Mouse (Mus musculus): ENCODE data around the gene Pik3r4. TPM values are rescaled to one million over a fixed set of nuclear protein-coding genes. Genes with fewer than 3 reads are reported as not detected.

Pik3r4 gene
- polyA plus RNA-seq, 1 experiment = 10.9 TPM

DNA sequence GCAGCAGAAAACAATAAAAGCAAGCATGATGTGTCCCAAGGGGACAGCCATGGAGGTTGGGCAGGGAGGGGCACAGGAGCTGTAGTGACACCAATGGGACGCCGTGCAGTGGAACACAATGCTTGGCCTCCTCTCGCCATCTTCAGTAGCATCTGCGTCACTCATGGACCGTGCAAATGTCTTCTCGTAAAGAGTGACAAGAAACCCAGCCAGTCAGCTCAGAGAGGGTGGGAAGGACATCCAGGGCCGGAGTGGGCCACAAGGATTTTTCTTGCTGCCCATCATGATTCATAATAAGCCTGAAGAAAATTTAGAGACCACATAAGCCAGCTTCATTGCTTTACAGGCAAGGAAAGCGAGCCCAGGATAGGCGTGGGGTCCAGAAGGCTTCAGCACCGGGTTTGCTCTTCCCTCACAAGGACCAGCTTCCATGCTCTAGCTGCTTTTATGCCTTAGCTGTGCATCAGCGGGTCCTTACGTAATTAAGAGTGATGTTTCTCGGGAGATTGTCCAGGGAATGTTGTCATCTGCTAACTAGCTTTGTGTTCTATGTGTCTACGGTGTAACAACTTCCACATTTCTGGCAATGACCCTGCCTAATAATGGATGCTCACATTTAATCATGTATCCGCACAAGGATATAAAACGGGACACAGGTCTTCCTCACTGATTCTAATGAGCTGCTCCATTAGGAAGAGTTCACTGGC, 61.6 kb downstream of the Pik3r4 start:
- Histone ChIP-seq H3K4me3 (no peak overlapping the region), H3ac (ENCODE audit: control insufficient read depth, insufficient read length) (no peak overlapping the region), H3K27me3 (ENCODE audit: control insufficient read depth, insufficient read depth, insufficient read length) (no peaks in the 10 kb centered on the region), H3K36me3 (ENCODE audit: control insufficient read depth, insufficient read depth) (no peaks in the 10 kb centered on the region), H3K79me2 (ENCODE audit: control insufficient read depth, insufficient read depth) (no peaks in the 10 kb centered on the region), H3K4me2 (ENCODE audit: low read depth) (no peak overlapping the region)
- TF ChIP-seq REST (IDR thresholded peaks at IDR 0.05; ENCODE audit: insufficient read depth, insufficient read length) (no peak), MYOG (IDR thresholded peaks at IDR 0.05; ENCODE audit: control insufficient read depth in 1 of 3, insufficient read depth in 1 of 3, insufficient read length in 2 of 3, low read depth in 2 of 3) (no peak), TCF3 (IDR thresholded peaks at IDR 0.05; ENCODE audit: insufficient read length, low read depth) (no peak), MAX (IDR thresholded peaks at IDR 0.05; ENCODE audit: low read depth) (no peak), SRF (IDR thresholded peaks at IDR 0.05; ENCODE audit: control insufficient read depth, insufficient read length, low read depth) (no peak), E2F4 (IDR thresholded peaks at IDR 0.05; ENCODE audit: insufficient read depth) (no peak), CEBPB (IDR thresholded peaks at IDR 0.05; ENCODE audit: insufficient read depth, poor library complexity, severe bottlenecking) (no peak), USF1 (IDR thresholded peaks at IDR 0.05; ENCODE audit: low read depth) (no peak)

DNA sequence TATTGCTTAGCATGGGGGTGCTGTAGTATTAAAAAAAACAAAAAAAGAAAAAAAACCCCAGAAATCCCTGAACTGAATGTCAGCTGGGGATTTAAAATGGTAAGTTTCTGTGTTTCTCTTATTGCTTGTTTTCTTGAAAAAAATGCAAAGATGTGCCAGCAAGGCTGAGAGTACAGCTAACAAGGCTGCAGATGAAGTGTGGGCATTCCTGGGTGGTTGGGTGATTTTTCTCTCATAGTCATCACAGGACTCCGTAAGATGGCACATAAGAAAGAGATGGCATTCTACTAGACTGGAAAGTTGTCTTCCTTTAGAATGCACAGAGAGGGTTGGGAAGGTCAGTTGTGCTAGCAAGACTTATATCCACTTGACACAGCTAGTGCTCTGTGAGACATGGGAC, 62.2 kb downstream of the Pik3r4 start:
- TF ChIP-seq SRF (IDR thresholded peaks at IDR 0.05; ENCODE audit: control insufficient read depth, insufficient read length, low read depth) (no peak), TCF12 (IDR thresholded peaks at IDR 0.05; ENCODE audit: insufficient read depth, poor library complexity, severe bottlenecking) (no peak), POLR2AphosphoS2 (IDR thresholded peaks at IDR 0.05; ENCODE audit: insufficient read length, low read depth) (no peak), TCF3 (IDR thresholded peaks at IDR 0.05; ENCODE audit: insufficient read length, low read depth) (no peak), MYOD1 (IDR thresholded peaks at IDR 0.05; ENCODE audit: control insufficient read depth in 1 of 3, insufficient read length in 2 of 3, low read depth in 2 of 3) (no peak), USF1 (IDR thresholded peaks at IDR 0.05; ENCODE audit: low read depth) (no peak), CEBPB (IDR thresholded peaks at IDR 0.05; ENCODE audit: insufficient read depth, poor library complexity, severe bottlenecking) (no peak), POLR2A (IDR thresholded peaks at IDR 0.05; ENCODE audit: insufficient read length, low read depth) (no peak), MYOG (IDR thresholded peaks at IDR 0.05; ENCODE audit: control insufficient read depth in 1 of 3, insufficient read depth in 1 of 3, insufficient read length in 2 of 3, low read depth in 2 of 3) (no peak), E2F4 (IDR thresholded peaks at IDR 0.05; ENCODE audit: insufficient read depth) (no peak), REST (IDR thresholded peaks at IDR 0.05; ENCODE audit: insufficient read depth, insufficient read length) (no peak), MAX (IDR thresholded peaks at IDR 0.05; ENCODE audit: low read depth) (no peak)
- H3K27me3 ChIP-seq (ENCODE audit: control insufficient read depth, insufficient read depth, insufficient read length) = no peaks in the 10 kb centered on the region
- no peaks in the 10 kb centered on the region for H3K79me2 ChIP-seq (ENCODE audit: control insufficient read depth, insufficient read depth)
- no peak overlapping the region for H3K4me2 ChIP-seq (ENCODE audit: low read depth)
- H3K36me3 ChIP-seq (ENCODE audit: control insufficient read depth, insufficient read depth) = no peaks in the 10 kb centered on the region
- no peak overlapping the region for H3ac ChIP-seq (ENCODE audit: control insufficient read depth, insufficient read length)
- no peak overlapping the region for H3K4me3 ChIP-seq

GRCm38 (mm10) chr9:105712049-105712448, 69.3 kb downstream of the Pik3r4 start:
- no peaks in the 10 kb centered on the region for H3K79me2 ChIP-seq (ENCODE audit: control insufficient read depth, insufficient read depth)
- TF ChIP-seq POLR2A (IDR thresholded peaks at IDR 0.05; ENCODE audit: insufficient read length, low read depth) (no peak), TCF12 (IDR thresholded peaks at IDR 0.05; ENCODE audit: insufficient read depth, poor library complexity, severe bottlenecking) (no peak), SRF (IDR thresholded peaks at IDR 0.05; ENCODE audit: control insufficient read depth, insufficient read length, low read depth) (no peak), REST (IDR thresholded peaks at IDR 0.05; ENCODE audit: insufficient read depth, insufficient read length) (no peak), MYOG (IDR thresholded peaks at IDR 0.05; ENCODE audit: control insufficient read depth in 1 of 3, insufficient read depth in 1 of 3, insufficient read length in 2 of 3, low read depth in 2 of 3) (no peak), POLR2AphosphoS2 (IDR thresholded peaks at IDR 0.05; ENCODE audit: insufficient read length, low read depth) (no peak), TCF3 (IDR thresholded peaks at IDR 0.05; ENCODE audit: insufficient read length, low read depth) (no peak), CEBPB (IDR thresholded peaks at IDR 0.05; ENCODE audit: insufficient read depth, poor library complexity, severe bottlenecking) (no peak), MAX (IDR thresholded peaks at IDR 0.05; ENCODE audit: low read depth) (no peak), E2F4 (IDR thresholded peaks at IDR 0.05; ENCODE audit: insufficient read depth) (no peak), USF1 (IDR thresholded peaks at IDR 0.05; ENCODE audit: low read depth) (no peak), MYOD1 (IDR thresholded peaks at IDR 0.05; ENCODE audit: control insufficient read depth in 1 of 3, insufficient read length in 2 of 3, low read depth in 2 of 3) (no peak)
- H3K4me3 ChIP-seq = no peak overlapping the region
- no peak overlapping the region for H3ac ChIP-seq (ENCODE audit: control insufficient read depth, insufficient read length)
- H3K27me3 ChIP-seq (ENCODE audit: control insufficient read depth, insufficient read depth, insufficient read length) = no peaks in the 10 kb centered on the region
- H3K36me3 ChIP-seq (ENCODE audit: control insufficient read depth, insufficient read depth) = no peaks in the 10 kb centered on the region
- no peak overlapping the region for H3K4me2 ChIP-seq (ENCODE audit: low read depth)

DNA sequence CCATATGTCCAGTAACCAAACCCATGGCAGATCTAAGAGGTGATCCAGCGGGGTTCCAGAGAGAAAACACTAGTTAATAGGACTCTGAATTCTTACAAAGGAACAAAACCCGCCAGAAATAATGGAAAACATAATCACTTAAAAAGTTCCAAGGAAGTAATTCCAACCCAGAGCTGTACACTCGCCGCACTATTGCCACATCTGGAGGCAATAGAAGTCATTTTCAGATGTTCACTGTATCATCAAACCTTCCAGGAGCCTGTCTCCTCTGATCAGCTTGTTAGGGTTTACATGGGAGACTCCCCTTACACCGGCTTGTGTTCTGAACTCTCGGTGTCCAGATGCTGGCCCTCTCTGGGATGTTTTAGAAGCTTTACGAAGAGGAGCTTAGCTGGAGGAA, 76.6 kb downstream of the Pik3r4 start:
- H3K79me2 ChIP-seq (ENCODE audit: control insufficient read depth, insufficient read depth) = no peaks in the 10 kb centered on the region
- H3K36me3 ChIP-seq (ENCODE audit: control insufficient read depth, insufficient read depth) = no peaks in the 10 kb centered on the region
- no peak overlapping the region for H3K4me2 ChIP-seq (ENCODE audit: low read depth)
- TF ChIP-seq MYOG (IDR thresholded peaks at IDR 0.05; ENCODE audit: control insufficient read depth in 1 of 3, insufficient read depth in 1 of 3, insufficient read length in 2 of 3, low read depth in 2 of 3) = no peak
- TF ChIP-seq USF1 (IDR thresholded peaks at IDR 0.05; ENCODE audit: low read depth) = no peak
- no peak for TF ChIP-seq MYOD1 (IDR thresholded peaks at IDR 0.05; ENCODE audit: control insufficient read depth in 1 of 3, insufficient read length in 2 of 3, low read depth in 2 of 3)
- no peak overlapping the region for H3K4me3 ChIP-seq
- H3K27me3 ChIP-seq (ENCODE audit: control insufficient read depth, insufficient read depth, insufficient read length) = no peaks in the 10 kb centered on the region
- no peak overlapping the region for H3ac ChIP-seq (ENCODE audit: control insufficient read depth, insufficient read length)

DNA sequence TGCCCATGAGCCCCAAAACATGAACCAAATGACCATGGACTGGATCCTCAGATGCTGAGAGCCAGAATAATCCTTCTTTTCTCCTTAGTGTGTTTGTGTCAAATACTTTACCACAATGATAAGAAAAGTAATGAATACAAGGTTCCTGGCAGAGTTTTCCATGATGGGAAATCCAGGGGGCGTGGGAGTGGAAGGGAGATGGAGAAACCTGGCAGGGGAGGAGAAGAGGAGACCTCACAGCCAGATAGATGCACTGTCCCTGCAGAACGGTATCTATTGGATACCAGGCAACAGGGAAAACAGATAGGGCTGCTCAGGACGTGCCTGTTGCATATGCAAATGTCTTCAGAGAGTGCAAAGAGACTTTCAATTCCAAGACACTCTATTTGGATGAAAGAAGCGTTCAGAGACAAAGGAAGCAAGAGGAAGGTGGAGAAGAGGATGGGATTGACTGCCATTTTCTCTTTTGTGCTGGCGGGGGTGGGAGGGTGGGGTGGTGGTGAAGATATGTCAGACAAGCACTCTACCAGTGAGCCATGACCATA, 77.1 kb downstream of the Pik3r4 start:
- no peak overlapping the region for H3K4me2 ChIP-seq (ENCODE audit: low read depth)
- no peak overlapping the region for H3ac ChIP-seq (ENCODE audit: control insufficient read depth, insufficient read length)
- no peak overlapping the region for H3K4me3 ChIP-seq
- no peak for TF ChIP-seq USF1 (IDR thresholded peaks at IDR 0.05; ENCODE audit: low read depth)
- TF ChIP-seq MYOD1 (IDR thresholded peaks at IDR 0.05; ENCODE audit: control insufficient read depth in 1 of 3, insufficient read length in 2 of 3, low read depth in 2 of 3) = no peak
- no peak for TF ChIP-seq MAX (IDR thresholded peaks at IDR 0.05; ENCODE audit: low read depth)
- no peak for TF ChIP-seq POLR2AphosphoS2 (IDR thresholded peaks at IDR 0.05; ENCODE audit: insufficient read length, low read depth)
- no peak for TF ChIP-seq SRF (IDR thresholded peaks at IDR 0.05; ENCODE audit: control insufficient read depth, insufficient read length, low read depth)
- no peak for TF ChIP-seq POLR2A (IDR thresholded peaks at IDR 0.05; ENCODE audit: insufficient read length, low read depth)
- TF ChIP-seq MYOG (IDR thresholded peaks at IDR 0.05; ENCODE audit: control insufficient read depth in 1 of 3, insufficient read depth in 1 of 3, insufficient read length in 2 of 3, low read depth in 2 of 3) = no peak
- H3K79me2 ChIP-seq (ENCODE audit: control insufficient read depth, insufficient read depth) = no peaks in the 10 kb centered on the region
- no peaks in the 10 kb centered on the region for H3K36me3 ChIP-seq (ENCODE audit: control insufficient read depth, insufficient read depth)
- H3K27me3 ChIP-seq (ENCODE audit: control insufficient read depth, insufficient read depth, insufficient read length) = no peaks in the 10 kb centered on the region
